Mouse (Mus musculus) liver, embryonic 14.5 days (tissue): ENCODE results near the gene Caskin2.

Experiments
- CTCF ChIP-seq: IDR thresholded peaks from 2 replicates; pipeline ENCODE4 v1.5.1; 2016; ENCODE audit warnings: antibody characterized with exemption, low read depth, control low read depth
- EP300 ChIP-seq: IDR thresholded peaks from 2 replicates; pipeline ENCODE4 v1.6.1; 2016; ENCODE audit warnings: antibody characterized with exemption, low read depth

DNA sequence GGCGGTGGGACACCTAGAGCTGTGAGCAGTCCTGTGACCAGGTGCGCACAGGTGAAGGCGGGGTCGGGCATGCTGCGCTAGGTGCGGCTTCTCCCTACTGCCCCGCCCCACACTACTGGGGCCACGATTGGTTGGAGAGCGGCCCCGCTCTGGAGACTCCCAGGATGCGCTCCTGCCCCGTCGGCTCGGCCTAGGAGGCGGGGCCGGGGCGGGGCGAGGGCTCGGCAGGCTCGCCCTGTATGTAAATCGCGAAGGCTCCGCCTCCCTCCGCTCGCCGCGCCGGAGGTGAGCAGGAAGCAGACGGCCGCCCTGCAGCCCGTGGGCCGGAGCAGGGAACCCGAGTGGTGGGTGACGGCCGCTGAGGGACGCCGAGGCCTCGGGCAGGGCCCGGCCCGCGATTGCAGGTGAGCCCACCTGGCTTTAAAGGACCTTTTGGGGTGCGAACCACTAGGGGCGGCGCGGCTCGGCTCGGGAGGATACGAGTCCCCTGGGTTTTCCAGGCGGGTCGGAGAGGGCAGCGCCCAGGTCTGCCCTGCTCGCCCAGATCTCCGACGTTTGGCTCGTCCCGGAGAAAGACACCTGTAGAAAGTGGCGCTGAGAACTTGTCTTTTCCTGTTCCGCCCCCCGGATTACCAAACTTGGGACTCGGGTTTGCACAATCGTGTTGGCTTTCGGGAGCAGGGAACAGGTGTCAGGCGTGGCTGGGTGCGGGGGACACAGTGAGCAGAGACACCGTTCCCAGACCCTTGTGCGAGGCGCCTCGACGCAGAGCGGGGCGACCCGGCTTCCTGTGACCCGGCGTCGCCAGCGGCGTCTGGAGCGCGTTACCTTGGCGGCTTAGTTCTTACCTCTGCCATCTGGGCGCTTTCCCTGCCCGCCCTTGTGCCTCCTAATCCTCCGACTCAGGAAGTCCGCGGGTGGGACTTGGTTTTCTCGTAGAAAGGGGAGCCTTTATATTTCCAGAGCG lies 10.6 kb upstream of the Caskin2 start, which contains the start of gene Llgl2:
- TF ChIP-seq CTCF, result no peak
- no peak for TF ChIP-seq EP300
